Mouse (Mus musculus): Measurements from ENCODE around the gene Higd2a. TPM values are rescaled to one million over a fixed set of nuclear protein-coding genes. Genes with fewer than 3 reads are reported as not detected.
"Not testable (repeated sequence)": the region's sequence is repeated elsewhere in the genome, so short reads cannot be mapped to it uniquely, and the experiment has no call there.

The Higd2a gene
- polyA plus RNA-seq, 2 experiments from 2014 or later = 98.7 to 110 TPM

GRCm38 (mm10) chr13:54582860-54583259 lies 7.1 kb upstream of the Higd2a start:
- no peak for ATAC-seq

- ATAC-seq = no peak
Measured at GRCm38 (mm10) chr13:54585831-54586230, 4.2 kb upstream of the Higd2a start.

GRCm38 (mm10) chr13:54589414-54589995 lies 502 bp upstream of the Higd2a start:
- peak; percentile 12 for ATAC-seq

GRCm38 (mm10) chr13:54591776-54592356 lies 1.9 kb downstream of the Higd2a start:
- no peak for ATAC-seq

GRCm38 (mm10) chr13:54593617-54594016 lies 3.6 kb downstream of the Higd2a start:
- ATAC-seq = no peak

GRCm38 (mm10) chr13:54596107-54596690 lies 6.2 kb downstream of the Higd2a start:
- ATAC-seq = no peak

- no peak for ATAC-seq
Measured at GRCm38 (mm10) chr13:54596870-54597269, 6.9 kb downstream of the Higd2a start.

- no peak for ATAC-seq
Measured at GRCm38 (mm10) chr13:54598622-54599143, 8.7 kb downstream of the Higd2a start.

GRCm38 (mm10) chr13:54602639-54603111 lies 12.7 kb downstream of the Higd2a start:
- no peak for ATAC-seq

- no peak for ATAC-seq
Measured at GRCm38 (mm10) chr13:54603501-54603900, 13.5 kb downstream of the Higd2a start.

GRCm38 (mm10) chr13:54604221-54604620 lies 14.2 kb downstream of the Higd2a start:
- no peak for ATAC-seq

GRCm38 (mm10) chr13:54605426-54605825 lies 15.4 kb downstream of the Higd2a start:
- ATAC-seq = no peak

- ATAC-seq = no peak
Measured at GRCm38 (mm10) chr13:54607204-54607603, 17.2 kb downstream of the Higd2a start.

- no peak for ATAC-seq
Measured at GRCm38 (mm10) chr13:54608002-54608401, 18.0 kb downstream of the Higd2a start.

GRCm38 (mm10) chr13:54608666-54609065 lies 18.7 kb downstream of the Higd2a start:
- no peak for ATAC-seq

- ATAC-seq = no peak
Measured at GRCm38 (mm10) chr13:54609301-54609700, 19.3 kb downstream of the Higd2a start.

GRCm38 (mm10) chr13:54610613-54610971 lies 20.6 kb downstream of the Higd2a start:
- ATAC-seq = no peak

GRCm38 (mm10) chr13:54610972-54611754 lies 21.2 kb downstream of the Higd2a start, which contains the start of gene Cltb:
Cltb (minus strand) TSS chr13:54611344.
- peak; percentile 82 for ATAC-seq

GRCm38 (mm10) chr13:54613141-54613540 lies 23.1 kb downstream of the Higd2a start:
- not testable (repeated sequence) for ATAC-seq

- ATAC-seq = no peak
Measured at GRCm38 (mm10) chr13:54616307-54616706, 26.3 kb downstream of the Higd2a start.

GRCm38 (mm10) chr13:54616998-54617397 lies 27.0 kb downstream of the Higd2a start:
- no peak for ATAC-seq

GRCm38 (mm10) chr13:54621155-54621932 lies 31.3 kb downstream of the Higd2a start, which contains the start of gene Faf2:
Faf2 (plus strand) TSS chr13:54621784.
- ATAC-seq = peak; percentile 97
